Mouse (Mus musculus): ENCODE data around the gene Kcnb1. TPM values are rescaled to one million over a fixed set of nuclear protein-coding genes. Genes with fewer than 3 reads are reported as not detected.

Kcnb1 gene
- polyA plus RNA-seq, 1 experiment from 2014 or later: 0.85 TPM

DNA sequence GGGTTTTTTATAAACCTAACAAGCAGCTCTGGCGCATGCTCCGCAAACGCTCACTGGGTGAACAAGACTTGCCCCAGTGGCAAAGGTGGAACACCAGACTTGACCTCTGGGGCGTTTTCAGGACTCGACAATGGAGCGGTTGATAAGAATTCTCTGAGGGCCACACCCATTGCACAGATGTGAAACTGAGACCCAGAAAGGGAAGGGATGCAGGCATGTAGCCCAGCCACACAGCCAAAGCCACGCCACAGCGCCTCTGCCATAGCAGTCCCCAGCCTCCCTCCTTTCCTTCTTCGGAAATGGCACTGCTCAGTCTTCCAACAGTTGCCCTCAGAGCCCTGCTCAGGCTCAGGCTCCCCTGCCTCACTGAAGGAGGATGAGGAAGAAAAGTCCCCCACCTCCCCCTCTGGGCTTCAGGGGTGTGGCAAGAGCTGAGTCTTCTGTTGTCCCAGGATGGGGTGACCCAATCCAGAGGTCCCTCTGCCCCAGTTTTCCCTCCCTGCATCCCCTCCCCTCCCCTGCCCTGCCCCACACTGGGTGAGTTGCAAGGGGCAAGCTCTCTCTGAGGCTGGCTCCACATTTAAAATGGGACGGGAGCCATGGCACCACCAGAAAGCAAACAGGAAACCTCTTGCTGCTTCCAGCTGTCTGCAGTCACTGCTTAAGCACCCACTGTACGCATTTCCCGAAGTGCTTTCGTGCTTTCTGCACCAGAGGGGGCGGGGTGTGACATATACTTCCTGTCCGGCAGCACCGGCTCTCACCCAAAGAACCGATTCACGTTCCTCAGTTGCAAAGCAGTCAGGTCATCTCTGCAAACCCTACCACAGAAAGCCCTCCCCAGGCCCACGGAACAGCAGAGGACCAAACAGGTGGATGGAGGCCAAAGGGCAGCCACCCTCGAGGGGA, 61.0 kb downstream of the Kcnb1 start:
- no peak for ATAC-seq (ENCODE audit: insufficient number of reproducible peaks, insufficient read depth, low FRiP score, low read depth)
- peak overlapping the region; percentile 66 for H3K4me2 ChIP-seq (ENCODE audit: low read length)
- H3K4me1 ChIP-seq (ENCODE audit: control insufficient read depth in 2 of 2, insufficient read depth in 2 of 2, low read length in 2 of 2): peaks cover 8 to 12% of the 10 kb centered on the region in 2 experiments; a peak in 3 of 4 replicates
- H3K4me3 ChIP-seq (ENCODE audit: control insufficient read depth in 1 of 2, insufficient read depth in 1 of 2, low read depth in 1 of 2, low read length in 2 of 2): peak overlapping the region; percentile 24 to 31
- H3K9me3 ChIP-seq (ENCODE audit: control insufficient read depth, low read length): no peaks in the 10 kb centered on the region
- peaks cover 6% of the 10 kb centered on the region; the same call in 1 of the 2 replicates for H3K27me3 ChIP-seq (ENCODE audit: control insufficient read depth, insufficient read depth, low read length)
- H3K27ac ChIP-seq (replicated peaks in 1 of 2; ENCODE audit: control insufficient read depth in 1 of 2, insufficient read depth in 1 of 2, low read depth in 2 of 2, low read length in 2 of 2): peak overlapping the region in 1 of 2 experiments; percentile 61; a peak in 2 of 4 replicates
- peak overlapping the region; percentile 45 for H3K9ac ChIP-seq (ENCODE audit: low read length)
- WGBS: 34% methylated on average over 20 of the region's 20 CpGs
- H3K36me3 ChIP-seq (ENCODE audit: control insufficient read depth, insufficient read depth, low read length): no peaks in the 10 kb centered on the region

DNA sequence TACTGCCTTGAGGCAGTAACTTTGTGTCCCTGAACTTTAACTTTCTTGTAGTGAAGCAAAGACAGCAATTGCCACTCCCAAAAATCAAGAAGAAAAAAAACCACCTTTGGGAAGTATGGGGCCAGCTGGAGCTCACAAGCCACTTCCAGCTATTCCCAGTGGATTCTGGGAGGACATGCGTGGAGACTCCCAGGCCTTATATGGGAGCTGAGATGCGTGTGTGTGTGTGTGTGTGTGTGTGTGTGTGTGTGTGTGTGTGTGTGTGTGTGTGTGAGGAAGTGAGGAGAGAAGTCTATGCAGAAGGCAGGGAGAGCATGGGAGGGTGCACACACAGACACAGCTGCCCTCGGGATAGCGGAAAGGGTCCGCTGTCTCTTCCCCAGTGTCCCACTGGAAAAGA, 62.6 kb downstream of the Kcnb1 start:
- no peak for ATAC-seq (ENCODE audit: insufficient number of reproducible peaks, insufficient read depth, low FRiP score, low read depth)
- Histone ChIP-seq H3K36me3 (ENCODE audit: control insufficient read depth, insufficient read depth, low read length) (no peaks in the 10 kb centered on the region), H3K4me2 (ENCODE audit: low read length) (no peak overlapping the region), H3K4me1 (ENCODE audit: control insufficient read depth in 2 of 2, insufficient read depth in 2 of 2, low read length in 2 of 2) (peaks cover 12 to 15% of the 10 kb centered on the region in 2 experiments; a peak in 3 of 4 replicates), H3K27ac (replicated peaks in 1 of 2; ENCODE audit: control insufficient read depth in 1 of 2, insufficient read depth in 1 of 2, low read depth in 2 of 2, low read length in 2 of 2) (no peak overlapping the region), H3K27me3 (ENCODE audit: control insufficient read depth, insufficient read depth, low read length) (peaks cover 6% of the 10 kb centered on the region; the same call in 1 of the 2 replicates), H3K4me3 (ENCODE audit: control insufficient read depth in 1 of 2, insufficient read depth in 1 of 2, low read depth in 1 of 2, low read length in 2 of 2) (no peak overlapping the region), H3K9ac (ENCODE audit: low read length) (no peak overlapping the region), H3K9me3 (ENCODE audit: control insufficient read depth, low read length) (no peaks in the 10 kb centered on the region)
- 88% methylated on average over 5 of the region's 5 CpGs for WGBS

DNA sequence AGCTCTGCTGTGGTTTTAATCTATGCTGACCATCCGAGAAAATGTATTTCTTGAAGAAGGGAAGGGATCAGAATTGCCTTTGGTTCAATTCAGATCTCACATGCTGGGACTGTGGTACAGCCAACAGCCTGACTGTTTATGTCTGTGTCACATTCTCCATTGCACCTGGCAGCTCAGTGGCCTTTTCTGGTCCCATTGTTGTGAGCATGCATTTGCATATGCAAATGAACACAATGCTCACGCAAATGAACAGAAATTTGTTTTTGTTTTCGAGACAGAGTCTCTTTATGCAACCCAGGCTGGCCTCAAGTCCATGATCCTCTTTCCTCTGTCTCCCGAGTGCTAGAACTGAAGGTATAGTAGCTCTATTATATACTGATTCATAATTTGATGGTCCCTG, 64.2 kb downstream of the Kcnb1 start:
- 69% methylated on average over 4 of the region's 4 CpGs for WGBS
- H3K27ac ChIP-seq (replicated peaks in 1 of 2; ENCODE audit: control insufficient read depth in 1 of 2, insufficient read depth in 1 of 2, low read depth in 2 of 2, low read length in 2 of 2): no peak overlapping the region
- H3K36me3 ChIP-seq (ENCODE audit: control insufficient read depth, insufficient read depth, low read length): no peaks in the 10 kb centered on the region
- no peak overlapping the region for H3K9ac ChIP-seq (ENCODE audit: low read length)
- peaks cover 12 to 20% of the 10 kb centered on the region in 2 experiments; a peak in 3 of 4 replicates for H3K4me1 ChIP-seq (ENCODE audit: control insufficient read depth in 2 of 2, insufficient read depth in 2 of 2, low read length in 2 of 2)
- no peak overlapping the region for H3K4me3 ChIP-seq (ENCODE audit: control insufficient read depth in 1 of 2, insufficient read depth in 1 of 2, low read depth in 1 of 2, low read length in 2 of 2)
- no peaks in the 10 kb centered on the region for H3K9me3 ChIP-seq (ENCODE audit: control insufficient read depth, low read length)
- ATAC-seq (ENCODE audit: insufficient number of reproducible peaks, insufficient read depth, low FRiP score, low read depth): no peak
- H3K27me3 ChIP-seq (ENCODE audit: control insufficient read depth, insufficient read depth, low read length): peaks cover 1% of the 10 kb centered on the region; the same call in 1 of the 2 replicates
- H3K4me2 ChIP-seq (ENCODE audit: low read length): no peak overlapping the region

DNA sequence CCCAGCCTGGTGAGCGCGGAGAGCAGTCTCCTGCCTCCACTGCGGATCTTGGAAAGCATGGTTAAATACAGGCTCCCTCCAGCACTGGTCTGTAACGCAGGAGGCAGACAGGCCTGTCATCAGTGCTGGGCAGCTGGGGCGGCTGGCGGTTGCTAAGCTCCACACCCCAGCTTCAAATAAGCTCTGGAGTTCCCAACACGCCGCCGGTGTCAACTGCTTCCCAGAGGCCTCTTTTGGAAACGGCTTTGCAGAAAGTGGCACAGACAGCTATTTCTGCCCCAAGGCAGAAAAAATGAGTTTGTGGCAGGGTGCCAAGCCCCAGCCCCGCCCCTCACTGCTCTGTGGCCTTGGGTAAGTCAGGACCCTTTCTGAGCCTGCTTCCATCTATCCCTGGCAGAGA, 66.0 kb downstream of the Kcnb1 start:
- Histone ChIP-seq H3K4me1 (ENCODE audit: control insufficient read depth in 2 of 2, insufficient read depth in 2 of 2, low read length in 2 of 2) (peaks cover 3 to 15% of the 10 kb centered on the region in 2 experiments; a peak in 3 of 4 replicates), H3K27ac (replicated peaks in 1 of 2; ENCODE audit: control insufficient read depth in 1 of 2, insufficient read depth in 1 of 2, low read depth in 2 of 2, low read length in 2 of 2) (no peak overlapping the region), H3K9ac (ENCODE audit: low read length) (no peak overlapping the region; the same call in 1 of the 2 replicates), H3K27me3 (ENCODE audit: control insufficient read depth, insufficient read depth, low read length) (no peaks in the 10 kb centered on the region), H3K9me3 (ENCODE audit: control insufficient read depth, low read length) (no peaks in the 10 kb centered on the region), H3K4me3 (ENCODE audit: control insufficient read depth in 1 of 2, insufficient read depth in 1 of 2, low read depth in 1 of 2, low read length in 2 of 2) (no peak overlapping the region), H3K36me3 (ENCODE audit: control insufficient read depth, insufficient read depth, low read length) (no peaks in the 10 kb centered on the region), H3K4me2 (ENCODE audit: low read length) (no peak overlapping the region)
- WGBS: 30% methylated on average over 11 of the region's 11 CpGs
- peak; percentile 46; the same call in 1 of the 2 replicates for ATAC-seq (ENCODE audit: insufficient number of reproducible peaks, insufficient read depth, low FRiP score, low read depth)

DNA sequence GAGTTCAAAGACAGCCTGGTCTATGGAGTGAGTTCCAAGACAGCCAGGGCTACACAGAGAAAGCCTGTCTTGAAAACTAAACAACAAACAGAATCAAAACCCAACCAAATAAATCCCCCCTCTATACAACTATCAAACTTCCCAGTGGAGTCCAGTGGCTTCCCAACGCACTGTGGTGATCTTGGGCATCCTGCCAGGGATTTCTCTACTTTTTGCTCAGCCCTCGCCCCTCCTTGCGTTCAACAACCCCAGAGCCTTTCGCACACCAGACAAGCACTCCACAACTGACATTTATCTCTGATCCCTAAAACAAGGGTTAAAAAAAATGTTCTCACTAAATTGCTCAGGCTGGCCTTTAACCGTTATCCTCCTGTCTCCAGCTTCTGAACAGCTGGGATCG, 67.2 kb downstream of the Kcnb1 start:
- H3K9me3 ChIP-seq (ENCODE audit: control insufficient read depth, low read length): no peaks in the 10 kb centered on the region
- no peak overlapping the region for H3K9ac ChIP-seq (ENCODE audit: low read length)
- H3K27ac ChIP-seq (replicated peaks in 1 of 2; ENCODE audit: control insufficient read depth in 1 of 2, insufficient read depth in 1 of 2, low read depth in 2 of 2, low read length in 2 of 2): no peak overlapping the region
- no peak overlapping the region for H3K4me2 ChIP-seq (ENCODE audit: low read length)
- H3K36me3 ChIP-seq (ENCODE audit: control insufficient read depth, insufficient read depth, low read length): no peaks in the 10 kb centered on the region
- no peak for ATAC-seq (ENCODE audit: insufficient number of reproducible peaks, insufficient read depth, low FRiP score, low read depth)
- peaks cover 0 to 12% of the 10 kb centered on the region in 2 experiments; a peak in 3 of 4 replicates for H3K4me1 ChIP-seq (ENCODE audit: control insufficient read depth in 2 of 2, insufficient read depth in 2 of 2, low read length in 2 of 2)
- no peaks in the 10 kb centered on the region for H3K27me3 ChIP-seq (ENCODE audit: control insufficient read depth, insufficient read depth, low read length)
- no peak overlapping the region for H3K4me3 ChIP-seq (ENCODE audit: control insufficient read depth in 1 of 2, insufficient read depth in 1 of 2, low read depth in 1 of 2, low read length in 2 of 2)
- WGBS: 68% methylated on average over 6 of the region's 6 CpGs

DNA sequence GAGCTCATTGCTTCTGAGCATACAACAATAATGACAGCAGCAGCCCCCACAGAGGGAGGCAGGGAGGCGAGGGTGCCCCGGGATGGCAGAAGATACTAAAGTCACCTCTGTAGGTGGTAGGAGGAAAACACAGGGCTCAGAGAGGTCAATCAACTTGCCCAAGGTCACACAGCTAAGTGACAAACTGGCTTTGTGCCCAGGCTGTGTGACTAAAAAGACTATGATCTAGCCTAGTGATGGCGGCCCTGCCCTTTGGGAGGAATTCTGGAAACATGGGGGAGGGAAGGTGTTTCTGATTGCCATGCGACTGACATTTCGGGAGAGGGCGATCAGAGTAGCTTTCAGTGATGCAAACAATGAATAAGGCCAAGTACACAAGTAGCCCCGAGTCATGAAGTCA, 68.0 kb downstream of the Kcnb1 start:
- 83% methylated on average over 7 of the region's 7 CpGs for WGBS
- no peak overlapping the region for H3K9ac ChIP-seq (ENCODE audit: low read length)

DNA sequence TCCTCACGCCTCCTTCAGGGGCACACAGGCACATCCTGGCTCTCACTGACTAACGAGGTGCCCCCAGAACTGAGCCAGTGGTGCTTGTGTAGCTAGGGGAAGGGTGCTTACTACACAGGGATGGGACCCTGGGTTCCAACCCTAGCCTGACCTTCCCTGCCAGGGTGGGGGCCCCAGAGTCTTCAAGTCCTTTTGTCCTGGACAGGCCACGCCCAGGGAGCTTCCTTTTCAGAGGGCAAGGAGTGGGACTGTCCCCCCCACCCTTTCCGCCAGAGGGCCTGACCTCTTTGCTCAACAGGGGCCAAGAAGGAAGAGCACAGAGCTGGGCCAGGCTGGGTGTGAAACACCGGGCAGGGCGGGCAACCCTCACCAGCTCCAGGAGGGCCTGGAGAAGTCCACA, 68.7 kb downstream of the Kcnb1 start:
- Histone ChIP-seq H3K4me3 (ENCODE audit: control insufficient read depth in 1 of 2, insufficient read depth in 1 of 2, low read depth in 1 of 2, low read length in 2 of 2) (no peak overlapping the region), H3K4me1 (ENCODE audit: control insufficient read depth in 2 of 2, insufficient read depth in 2 of 2, low read length in 2 of 2) (peaks cover 0 to 12% of the 10 kb centered on the region in 2 experiments; a peak in 3 of 4 replicates), H3K4me2 (ENCODE audit: low read length) (no peak overlapping the region), H3K27me3 (ENCODE audit: control insufficient read depth, insufficient read depth, low read length) (no peaks in the 10 kb centered on the region), H3K9ac (ENCODE audit: low read length) (no peak overlapping the region), H3K27ac (replicated peaks in 1 of 2; ENCODE audit: control insufficient read depth in 1 of 2, insufficient read depth in 1 of 2, low read depth in 2 of 2, low read length in 2 of 2) (no peak overlapping the region), H3K36me3 (ENCODE audit: control insufficient read depth, insufficient read depth, low read length) (no peaks in the 10 kb centered on the region), H3K9me3 (ENCODE audit: control insufficient read depth, low read length) (no peaks in the 10 kb centered on the region)
- 75% methylated on average over 6 of the region's 6 CpGs for WGBS
- 0 out of 2 replicates have a peak, but pooled peaks have one; percentile 22 for ATAC-seq (ENCODE audit: insufficient number of reproducible peaks, insufficient read depth, low FRiP score, low read depth)

More for the DNA sequence above, 68.0 kb downstream of the Kcnb1 start:
- no peak for ATAC-seq (ENCODE audit: insufficient number of reproducible peaks, insufficient read depth, low FRiP score, low read depth)
- Histone ChIP-seq H3K4me2 (ENCODE audit: low read length) (no peak overlapping the region), H3K27ac (replicated peaks in 1 of 2; ENCODE audit: control insufficient read depth in 1 of 2, insufficient read depth in 1 of 2, low read depth in 2 of 2, low read length in 2 of 2) (no peak overlapping the region), H3K36me3 (ENCODE audit: control insufficient read depth, insufficient read depth, low read length) (no peaks in the 10 kb centered on the region), H3K4me3 (ENCODE audit: control insufficient read depth in 1 of 2, insufficient read depth in 1 of 2, low read depth in 1 of 2, low read length in 2 of 2) (no peak overlapping the region), H3K9me3 (ENCODE audit: control insufficient read depth, low read length) (no peaks in the 10 kb centered on the region), H3K27me3 (ENCODE audit: control insufficient read depth, insufficient read depth, low read length) (no peaks in the 10 kb centered on the region), H3K4me1 (ENCODE audit: control insufficient read depth in 2 of 2, insufficient read depth in 2 of 2, low read length in 2 of 2) (peaks cover 0 to 12% of the 10 kb centered on the region in 2 experiments; a peak in 3 of 4 replicates)
